Mouse (Mus musculus) C2C12 (cell line): ENCODE data around the gene Flrt3.

Experiments
- CTCF ChIP-seq: IDR thresholded peaks from one replicate; pipeline ENCODE4 v1.5.1; 2011; ENCODE audit not compliant: control insufficient read depth, insufficient read depth, insufficient read length
- MYOG ChIP-seq: IDR thresholded peaks from one replicate; pipeline ENCODE4 v1.6.1; 2011; ENCODE audit not compliant: control insufficient read depth, insufficient read length; ENCODE audit errors: extremely low read depth

- TF ChIP-seq CTCF (no peak), MYOG (no peak)
These were observed 17.8 kb downstream of the Flrt3 start for GRCm38 (mm10) chr2:140653481-140653880.
